Mouse (Mus musculus) G1E-ER4 (cell line): ENCODE data around the gene Zdhhc24. TPM values are rescaled to one million over a fixed set of nuclear protein-coding genes. Genes with fewer than 3 reads are reported as not detected.

Experiments
- GATA1 ChIP-seq: IDR thresholded peaks from one replicate; pipeline ENCODE4 v1.8.0; 2012; ENCODE audit warnings: low read length, inconsistent platforms
- polyA plus RNA-seq: library from polyadenylated mRNA; stranded (reverse); fragments of >175 nt; gene quantifications from 2 replicates; pipeline ENCODE4 v1.2.3, GENCODE M21; 2012

The Zdhhc24 gene
- polyA plus RNA-seq, 1 experiment, result 3.2 TPM

- no peak for TF ChIP-seq GATA1
Observed at GRCm38 (mm10) chr19:4915924-4916603, 37.6 kb downstream of the Zdhhc24 start.

GRCm38 (mm10) chr19:4916827-4917226, 38.4 kb downstream of the Zdhhc24 start:
- TF ChIP-seq GATA1, result no peak

GRCm38 (mm10) chr19:4919652-4920051, 41.2 kb downstream of the Zdhhc24 start:
- no peak for TF ChIP-seq GATA1

GRCm38 (mm10) chr19:4925121-4925860, 46.8 kb downstream of the Zdhhc24 start:
- TF ChIP-seq GATA1, result no peak

- TF ChIP-seq GATA1, result no peak
Observed at GRCm38 (mm10) chr19:4927904-4928531, 49.5 kb downstream of the Zdhhc24 start, which contains the start of gene Dpp3. TSS of gene Dpp3 (minus strand) at chr19:4928287.

GRCm38 (mm10) chr19:4928781-4929180, 50.3 kb downstream of the Zdhhc24 start:
- no peak for TF ChIP-seq GATA1

Other genes with a start within 250 kb of the Zdhhc24 start
- gene Gm960, start 180.0 kb upstream of the Zdhhc24 start, polyA plus RNA-seq, result 0.24 TPM in 1 of 2 replicates, not detected in the other
- 0.01 and 0.02 TPM in 2 replicates for gene Sptbn2, start 167.5 kb upstream of the Zdhhc24 start, polyA plus RNA-seq
- 4.6 and 5.3 TPM in 2 replicates for gene Rbm4b, start 122.2 kb upstream of the Zdhhc24 start, polyA plus RNA-seq
- gene Rbm4, start 84.8 kb upstream of the Zdhhc24 start, polyA plus RNA-seq, result 1.8 and 15.4 TPM in 2 replicates
- 1.7 and 12.6 TPM in 2 replicates for gene Gm21992, start 67.1 kb upstream of the Zdhhc24 start, polyA plus RNA-seq
- gene Rbm14, start 67.0 kb upstream of the Zdhhc24 start, polyA plus RNA-seq, result 46.8 and 61.5 TPM in 2 replicates
- gene Ccs, start 39.3 kb upstream of the Zdhhc24 start, polyA plus RNA-seq, result 56.4 and 100 TPM in 2 replicates
- 0.02 TPM in 1 of 2 replicates, not detected in the other for gene Ccdc87, start 39.3 kb upstream of the Zdhhc24 start, polyA plus RNA-seq
- not detected in 2 replicates for gene Ctsf, start 23.5 kb upstream of the Zdhhc24 start, polyA plus RNA-seq
- 0.50 and 0.64 TPM in 2 replicates for gene Actn3, start 759 bp upstream of the Zdhhc24 start, polyA plus RNA-seq
- gene Bbs1, start 28.0 kb downstream of the Zdhhc24 start, polyA plus RNA-seq, result 3.6 and 4.9 TPM in 2 replicates
- 72.5 and 78.7 TPM in 2 replicates for gene Dpp3, start 49.6 kb downstream of the Zdhhc24 start, polyA plus RNA-seq
- 0.09 and 0.31 TPM in 2 replicates for gene Peli3, start 64.5 kb downstream of the Zdhhc24 start, polyA plus RNA-seq
- gene Mrpl11, start 83.5 kb downstream of the Zdhhc24 start, polyA plus RNA-seq, result 79.7 and 109 TPM in 2 replicates
- not detected in 2 replicates for gene Npas4, start 111.6 kb downstream of the Zdhhc24 start, polyA plus RNA-seq
- gene Slc29a2, start 145.2 kb downstream of the Zdhhc24 start, polyA plus RNA-seq, result 4.1 and 4.3 TPM in 2 replicates
- gene B4gat1, start 160.2 kb downstream of the Zdhhc24 start, polyA plus RNA-seq, result 10.8 and 12.4 TPM in 2 replicates
- 0.15 and 0.33 TPM in 2 replicates for gene AC124502.3, start 160.2 kb downstream of the Zdhhc24 start, polyA plus RNA-seq
- gene Brms1, start 162.7 kb downstream of the Zdhhc24 start, polyA plus RNA-seq, result 61.3 and 101 TPM in 2 replicates
- gene Rin1, start 171.8 kb downstream of the Zdhhc24 start, polyA plus RNA-seq, result 1.1 TPM in 2 replicates
- gene Cd248, start 189.4 kb downstream of the Zdhhc24 start, polyA plus RNA-seq, result 0.90 and 0.95 TPM in 2 replicates
- gene Tmem151a, start 206.9 kb downstream of the Zdhhc24 start, polyA plus RNA-seq, result not detected in 2 replicates
- gene Yif1a, start 209.9 kb downstream of the Zdhhc24 start, polyA plus RNA-seq, result 19.4 and 22.6 TPM in 2 replicates
- gene Cnih2, start 219.9 kb downstream of the Zdhhc24 start, polyA plus RNA-seq, result 1.9 and 2.1 TPM in 2 replicates
- gene Rab1b, start 228.4 kb downstream of the Zdhhc24 start, polyA plus RNA-seq, result 249 and 315 TPM in 2 replicates
- 9.0 and 11.6 TPM in 2 replicates for gene Klc2, start 239.9 kb downstream of the Zdhhc24 start, polyA plus RNA-seq